Mouse (Mus musculus) limb, embryonic 10.5 days (tissue): ENCODE data around the gene Rgs17. TPM values are rescaled to one million over a fixed set of nuclear protein-coding genes. Genes with fewer than 3 reads are reported as not detected.

ENCODE experiments used
- DNase-seq: peaks from one replicate; pipeline ENCODE4 v3.0.0-alpha.2; 2017; ENCODE audit warnings: low spot score
- H3K27ac ChIP-seq: fragments of 300-500 bp; sonication (generic); 2 replicates; pipeline ENCODE4 v1.5.1; 2016; ENCODE audit warnings: mild to moderate bottlenecking
- H3K27me3 ChIP-seq: fragments of 300-500 bp; sonication (generic); 2 replicates; pipeline ENCODE4 v1.6.1; 2016; ENCODE audit warnings: low read depth, mild to moderate bottlenecking; ENCODE audit not compliant: poor library complexity, severe bottlenecking
- H3K36me3 ChIP-seq: fragments of 300-500 bp; sonication (generic); 2 replicates; pipeline ENCODE4 v1.6.1; 2016; ENCODE audit warnings: mild to moderate bottlenecking, moderate library complexity
- H3K4me1 ChIP-seq: fragments of 300-500 bp; sonication (generic); 2 replicates; pipeline ENCODE4 v1.6.1; 2016
- H3K4me3 ChIP-seq: fragments of 300-500 bp; sonication (generic); 2 replicates; pipeline ENCODE4 v1.5.1; 2016; ENCODE audit warnings: mild to moderate bottlenecking, moderate library complexity
- H3K9me3 ChIP-seq: fragments of 300-500 bp; sonication (generic); replicated peaks from 2 replicates; pipeline ENCODE4 v1.6.1; 2016; ENCODE audit warnings: mild to moderate bottlenecking
- WGBS: fragments of 180-500 bp; shearing (Covaris S2); methylation state at CpG from one replicate; pipeline ENCODE4 v1.1.7; 2016; 5-methylcytosine and 5-hydroxymethylcytosine counted together
- polyA plus RNA-seq: library from polyadenylated mRNA; unstranded; fragments of >200 nt; fragmentation: Nextera tagmentation; extraction: Ambion mirVana; gene quantifications from 2 replicates; pipeline ENCODE4 v1.2.1, GENCODE M21; 2016

Gene Rgs17
- polyA plus RNA-seq, 1 experiment from 2014 or later = 0.28 TPM

- no peak overlapping the region for H3K27ac ChIP-seq
- WGBS = 96% methylated on average over 3 of the region's 3 CpGs
- H3K4me3 ChIP-seq = no peak overlapping the region
Measured at GRCm38 (mm10) chr10:5862669-5863068, 59.5 kb downstream of the Rgs17 start.

GRCm38 (mm10) chr10:5860849-5861248 lies 61.4 kb downstream of the Rgs17 start:
- WGBS = 88% methylated on average over 3 of the region's 3 CpGs
- H3K36me3 ChIP-seq = no peaks in the 10 kb centered on the region
- no peaks in the 10 kb centered on the region for H3K4me1 ChIP-seq
- no peaks in the 10 kb centered on the region for H3K9me3 ChIP-seq
- no peak overlapping the region for H3K4me3 ChIP-seq
- no peak overlapping the region for H3K27ac ChIP-seq
- DNase-seq = no peak
- no peaks in the 10 kb centered on the region for H3K27me3 ChIP-seq

More at GRCm38 (mm10) chr10:5862669-5863068, 59.5 kb downstream of the Rgs17 start:
- H3K9me3 ChIP-seq = no peaks in the 10 kb centered on the region
- H3K27me3 ChIP-seq = no peaks in the 10 kb centered on the region
- H3K4me1 ChIP-seq = no peaks in the 10 kb centered on the region
- no peaks in the 10 kb centered on the region for H3K36me3 ChIP-seq
- DNase-seq = no peak

DNA sequence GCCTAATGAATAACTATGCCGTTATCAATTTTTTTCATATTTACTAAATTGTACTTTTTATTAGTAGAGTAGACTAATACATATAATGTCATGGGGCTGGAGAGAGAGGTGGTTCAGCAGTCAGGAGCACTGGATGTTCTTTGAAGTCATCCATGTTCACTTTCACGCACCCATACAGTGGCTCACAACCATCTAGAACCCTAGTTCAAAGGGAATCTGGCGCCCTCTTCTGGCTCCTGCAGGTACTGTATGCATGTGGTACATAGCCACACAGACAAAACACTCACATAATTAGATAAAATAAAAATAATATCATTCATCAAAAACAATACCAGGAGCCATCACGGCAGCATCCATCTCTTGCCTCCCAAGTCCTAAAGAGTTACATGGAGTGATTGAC lies 62.5 kb downstream of the Rgs17 start:
- Histone ChIP-seq H3K27me3 (no peaks in the 10 kb centered on the region), H3K4me1 (no peaks in the 10 kb centered on the region), H3K36me3 (no peaks in the 10 kb centered on the region), H3K9me3 (no peaks in the 10 kb centered on the region), H3K4me3 (no peak overlapping the region), H3K27ac (no peak overlapping the region)
- peak; percentile 35 for DNase-seq
- 79% methylated on average over 4 of the region's 4 CpGs for WGBS

DNA sequence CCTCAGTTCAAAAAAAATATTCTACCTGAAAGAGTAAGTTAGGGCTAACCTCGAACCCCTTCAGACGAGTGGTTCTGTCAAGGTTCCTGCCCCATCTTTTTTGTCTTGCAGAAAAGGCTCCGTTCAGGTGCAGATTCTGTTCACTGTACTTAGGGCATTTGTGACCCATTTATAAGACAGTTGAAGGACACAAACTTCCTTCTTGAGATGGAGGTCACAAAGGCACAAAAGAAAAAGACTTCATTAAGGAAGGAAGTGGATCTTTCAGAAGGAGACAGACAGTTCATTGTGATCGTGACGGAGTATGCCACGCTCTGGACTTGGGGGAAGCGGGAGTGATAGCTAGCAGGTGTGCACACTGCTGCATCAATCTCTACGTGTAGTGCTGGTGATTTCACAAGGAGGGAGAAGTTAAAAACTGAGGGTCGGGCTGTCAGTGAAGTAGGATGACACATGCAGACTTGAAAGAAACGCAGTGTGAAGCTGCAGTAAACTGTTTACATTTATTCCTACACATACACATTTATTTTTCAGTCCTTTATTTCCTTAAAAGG lies 64.1 kb downstream of the Rgs17 start:
- WGBS = 74% methylated on average over 10 of the region's 10 CpGs
- Histone ChIP-seq H3K27ac (no peak overlapping the region), H3K27me3 (no peaks in the 10 kb centered on the region), H3K36me3 (no peaks in the 10 kb centered on the region), H3K9me3 (no peaks in the 10 kb centered on the region), H3K4me3 (no peak overlapping the region), H3K4me1 (no peaks in the 10 kb centered on the region)
- no peak for DNase-seq

GRCm38 (mm10) chr10:5853290-5853868 lies 68.8 kb downstream of the Rgs17 start:
- no peaks in the 10 kb centered on the region for H3K36me3 ChIP-seq
- DNase-seq = no peak
- no peak overlapping the region for H3K4me3 ChIP-seq
- no peaks in the 10 kb centered on the region for H3K4me1 ChIP-seq
- no peaks in the 10 kb centered on the region for H3K9me3 ChIP-seq
- 93% methylated on average over 8 of the region's 8 CpGs for WGBS
- no peaks in the 10 kb centered on the region for H3K27me3 ChIP-seq
- no peak overlapping the region for H3K27ac ChIP-seq

DNA sequence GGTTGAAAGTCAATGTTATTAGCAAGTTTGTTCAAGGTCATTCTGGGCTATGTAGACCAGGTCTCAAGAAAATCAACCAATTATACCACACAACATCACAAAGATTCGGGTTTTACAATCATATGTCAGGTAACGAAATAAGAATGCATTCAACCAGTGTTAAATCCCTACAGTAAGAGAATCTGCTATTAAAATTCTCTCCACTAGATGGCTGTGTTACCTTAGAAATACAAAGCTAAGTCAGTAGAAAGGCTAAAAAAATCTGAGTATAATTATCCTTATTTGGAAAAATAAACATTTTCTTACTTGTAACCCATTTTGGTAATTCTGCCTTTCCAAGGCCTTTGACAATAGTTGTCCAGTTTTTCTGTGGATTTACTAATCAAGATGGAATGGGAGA lies 75.3 kb downstream of the Rgs17 start:
- Histone ChIP-seq H3K4me1 (no peaks in the 10 kb centered on the region), H3K4me3 (no peak overlapping the region), H3K27ac (no peak overlapping the region), H3K27me3 (no peaks in the 10 kb centered on the region), H3K36me3 (no peaks in the 10 kb centered on the region), H3K9me3 (no peaks in the 10 kb centered on the region)
- DNase-seq = no peak
- WGBS = 56% methylated on average over 2 of the region's 2 CpGs

GRCm38 (mm10) chr10:5841369-5841768 lies 80.8 kb downstream of the Rgs17 start:
- peak; percentile 51 for DNase-seq
- WGBS = 89% methylated on average over 4 of the region's 4 CpGs
- H3K4me1 ChIP-seq = no peaks in the 10 kb centered on the region
- no peaks in the 10 kb centered on the region for H3K27me3 ChIP-seq
- H3K9me3 ChIP-seq = no peaks in the 10 kb centered on the region
- no peak overlapping the region for H3K27ac ChIP-seq
- no peak overlapping the region for H3K4me3 ChIP-seq
- H3K36me3 ChIP-seq = no peaks in the 10 kb centered on the region

DNA sequence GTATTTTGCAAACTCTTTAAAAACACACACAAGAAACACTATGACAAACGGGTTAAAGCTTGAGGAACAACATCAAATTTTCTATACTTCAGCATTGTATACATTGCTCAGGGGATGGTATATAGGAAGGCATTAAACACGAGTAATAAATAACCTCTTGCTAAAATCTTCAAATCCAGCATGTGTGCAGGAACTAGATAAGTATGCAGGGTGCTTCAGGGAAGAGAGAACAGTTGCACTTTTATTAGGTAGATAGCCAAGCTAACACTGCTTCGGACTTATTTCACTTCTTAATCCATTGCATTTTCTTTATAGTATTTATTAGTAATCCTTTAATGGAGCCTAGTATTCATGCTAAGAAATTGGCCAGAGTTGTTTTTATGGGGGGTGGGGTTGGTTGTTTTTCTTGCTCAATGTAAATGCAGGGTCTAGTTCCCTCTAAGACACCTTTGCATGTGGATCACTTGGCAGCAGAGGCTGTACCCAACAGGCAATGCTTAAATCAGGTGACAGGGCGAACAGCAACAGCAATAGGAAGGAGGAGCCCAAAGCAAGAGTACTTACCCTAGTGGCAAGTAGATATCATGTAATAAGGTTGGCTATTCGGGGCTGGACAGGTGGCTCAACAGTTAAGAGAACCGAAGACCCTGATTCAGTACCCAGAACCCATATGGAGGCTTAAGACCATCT lies 95.7 kb downstream of the Rgs17 start:
- Histone ChIP-seq H3K27me3 (no peaks in the 10 kb centered on the region), H3K9me3 (no peaks in the 10 kb centered on the region), H3K4me1 (peaks cover 10% of the 10 kb centered on the region), H3K27ac (no peak overlapping the region), H3K36me3 (peaks cover 10% of the 10 kb centered on the region), H3K4me3 (no peak overlapping the region)
- no peak for DNase-seq
- 76% methylated on average over 6 of the region's 6 CpGs for WGBS

DNA sequence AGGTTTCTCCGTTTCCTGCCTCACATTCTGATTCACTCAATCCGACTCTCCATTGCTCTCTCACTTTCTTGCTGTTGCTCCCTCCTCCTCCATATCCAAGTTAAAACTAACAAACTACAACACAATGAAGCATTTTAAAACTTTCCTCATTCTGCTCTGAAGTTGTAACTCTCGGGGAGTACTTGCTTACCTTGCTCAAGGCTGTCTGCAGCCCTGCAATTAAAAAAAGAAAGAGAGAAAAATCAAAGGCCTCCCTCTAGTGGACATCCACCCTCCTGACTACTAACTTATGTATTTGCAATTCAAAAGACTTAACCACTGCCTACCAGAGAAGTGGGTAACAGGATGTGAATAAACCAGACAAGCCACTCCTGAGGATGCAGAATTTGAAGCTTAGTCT lies 97.4 kb downstream of the Rgs17 start:
- H3K4me1 ChIP-seq = peaks cover 10% of the 10 kb centered on the region
- H3K27me3 ChIP-seq = no peaks in the 10 kb centered on the region
- no peak for DNase-seq
- H3K36me3 ChIP-seq = peaks cover 24% of the 10 kb centered on the region
- no peaks in the 10 kb centered on the region for H3K9me3 ChIP-seq
- H3K4me3 ChIP-seq = peak overlapping the region; percentile 81
- H3K27ac ChIP-seq = peak overlapping the region; percentile 92
- WGBS = 2% methylated on average over 3 of the region's 3 CpGs

DNA sequence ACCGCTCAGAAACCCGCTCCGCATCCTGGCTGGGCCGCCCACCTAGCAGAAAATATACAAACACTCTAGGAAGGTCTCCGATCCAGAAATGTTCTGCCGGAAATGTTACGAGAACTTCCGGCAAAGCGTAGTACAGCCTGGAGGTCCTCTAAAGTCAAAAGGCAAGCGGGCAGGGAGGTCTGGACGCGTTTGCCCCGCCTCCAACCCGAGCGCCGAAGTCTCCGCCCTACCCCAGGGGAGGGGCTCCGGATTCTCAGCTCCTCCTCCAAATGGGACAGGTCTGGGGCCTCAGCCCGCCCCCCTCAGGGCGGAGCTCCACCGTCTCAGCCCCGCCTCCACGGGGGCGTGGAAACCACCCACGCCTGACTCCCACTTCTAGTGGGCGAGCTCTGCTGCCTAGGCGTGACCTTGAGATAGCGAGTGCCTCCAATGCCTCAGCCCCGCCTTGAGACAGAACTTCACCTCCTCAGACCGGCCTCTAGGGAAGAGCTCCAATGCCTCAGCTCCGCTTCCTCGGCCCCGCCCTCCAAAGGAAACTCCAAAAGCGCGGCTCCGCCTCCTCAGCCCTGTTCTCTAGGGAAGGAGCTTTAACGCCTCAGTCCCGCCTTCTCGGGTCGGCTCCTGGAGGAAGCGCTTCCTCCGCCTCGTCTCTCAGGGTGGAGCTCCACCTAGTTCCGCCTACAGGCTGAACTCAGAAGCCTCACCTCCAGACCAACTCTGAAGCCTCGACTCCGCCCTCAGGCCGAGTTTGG lies 98.3 kb downstream of the Rgs17 start, which contains the start of gene Mtrf1l:
Gene Mtrf1l (minus strand): TSS at position 171 of the 752 bp plus-strand sequence.
- WGBS = under 1% methylated on average over 47 of the region's 47 CpGs
- Histone ChIP-seq H3K4me3 (peak within 1 kb of the TSS; percentile 81), H3K4me1 (peaks cover 10% of the 10 kb centered on the region), H3K9me3 (no peaks in the 10 kb centered on the region), H3K27ac (peak within 1 kb of the TSS; percentile 92), H3K36me3 (peaks cover 33% of the 10 kb centered on the region), H3K27me3 (no peaks in the 10 kb centered on the region)
- DNase-seq = peak; percentile 95

DNA sequence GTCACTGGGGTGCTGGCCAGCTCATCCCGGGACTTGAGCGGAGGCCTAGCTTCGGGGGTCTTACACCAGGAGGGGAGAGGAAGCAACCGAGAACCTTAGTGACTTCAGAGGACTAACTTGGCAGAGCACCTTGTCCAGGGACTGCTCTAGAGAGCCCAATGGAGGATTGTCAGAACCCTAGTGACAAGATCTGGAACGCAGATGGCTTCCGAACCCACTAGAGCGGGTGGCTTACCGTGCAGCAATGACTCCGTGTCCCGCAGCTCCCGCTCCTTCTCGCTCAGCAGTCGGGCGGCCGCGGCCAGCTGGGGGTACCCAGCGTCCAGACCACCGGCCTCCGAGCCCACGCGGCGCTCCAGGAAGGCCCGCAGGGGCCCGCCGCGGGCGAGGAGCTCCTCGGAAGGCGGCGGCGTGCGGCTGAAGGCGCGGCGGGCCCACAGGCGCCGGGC lies 98.9 kb downstream of the Rgs17 start:
- H3K27ac ChIP-seq = peak overlapping the region; percentile 92
- WGBS = under 1% methylated on average over 37 of the region's 37 CpGs
- peak overlapping the region; percentile 81 for H3K4me3 ChIP-seq
- H3K9me3 ChIP-seq = no peaks in the 10 kb centered on the region
- H3K36me3 ChIP-seq = peaks cover 39% of the 10 kb centered on the region
- DNase-seq = peak; percentile 63
- no peaks in the 10 kb centered on the region for H3K27me3 ChIP-seq
- H3K4me1 ChIP-seq = peaks cover 10% of the 10 kb centered on the region

DNA sequence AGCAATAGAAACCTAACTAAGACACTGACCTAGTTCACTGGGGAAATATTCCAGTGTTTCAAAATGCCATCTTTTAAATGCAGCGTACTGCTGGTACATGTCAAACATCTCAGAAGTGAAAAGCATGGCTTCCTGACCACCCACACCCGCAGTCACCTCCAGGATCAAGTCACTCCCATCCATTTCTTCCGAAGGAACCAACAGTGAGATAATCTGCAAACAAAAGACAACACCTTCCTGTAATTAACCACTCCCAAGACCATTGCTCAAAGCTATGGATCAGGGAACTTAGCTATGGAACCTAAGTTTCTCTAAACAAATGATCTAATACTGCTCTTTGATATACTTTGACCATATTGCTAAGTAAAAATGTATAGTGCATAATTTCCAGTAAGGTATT lies 103.4 kb downstream of the Rgs17 start:
- no peaks in the 10 kb centered on the region for H3K27me3 ChIP-seq
- 90% methylated on average over 3 of the region's 3 CpGs for WGBS
- no peak for DNase-seq
- H3K36me3 ChIP-seq = peaks cover 82% of the 10 kb centered on the region
- H3K4me1 ChIP-seq = peaks cover 10% of the 10 kb centered on the region
- H3K4me3 ChIP-seq = no peak overlapping the region
- no peak overlapping the region for H3K27ac ChIP-seq
- H3K9me3 ChIP-seq = no peaks in the 10 kb centered on the region

- Histone ChIP-seq H3K4me3 (no peak overlapping the region), H3K4me1 (no peaks in the 10 kb centered on the region), H3K27ac (no peak overlapping the region), H3K27me3 (no peaks in the 10 kb centered on the region), H3K9me3 (no peaks in the 10 kb centered on the region), H3K36me3 (peaks cover 95% of the 10 kb centered on the region)
- 97% methylated on average over 2 of the region's 2 CpGs for WGBS
- no peak for DNase-seq
Measured at GRCm38 (mm10) chr10:5815968-5816367, 106.2 kb downstream of the Rgs17 start.
